Mouse (Mus musculus) myocyte (in vitro differentiated cells): ENCODE results near the gene Tbc1d21. TPM values are rescaled to one million over a fixed set of nuclear protein-coding genes. Genes with fewer than 3 reads are reported as not detected.
A peak's percentile ranks its signal among the peaks of the same experiment; 100 is the strongest.

Source experiments
- H3K27me3 ChIP-seq: one replicate; pipeline ENCODE4 v1.6.1; 2011; ENCODE audit not compliant: control insufficient read depth, insufficient read depth, insufficient read length
- H3K36me3 ChIP-seq: one replicate; pipeline ENCODE4 v1.6.1; 2011; ENCODE audit not compliant: control insufficient read depth, insufficient read depth
- H3K4me2 ChIP-seq: one replicate; pipeline ENCODE4 v1.6.1; 2011; ENCODE audit warnings: low read depth, control low read depth
- H3K4me3 ChIP-seq: one replicate; pipeline ENCODE4 v1.5.1; 2011; ENCODE audit warnings: mild to moderate bottlenecking, control low read depth, moderate library complexity
- H3K79me2 ChIP-seq: one replicate; pipeline ENCODE4 v1.6.1; 2011; ENCODE audit not compliant: control insufficient read depth, insufficient read depth
- H3ac ChIP-seq: one replicate; pipeline ENCODE4 v1.6.1; 2011; ENCODE audit not compliant: control insufficient read depth, insufficient read length
- CEBPB ChIP-seq: IDR thresholded peaks from 2 replicates; pipeline ENCODE4 v1.6.1; 2011; ENCODE audit warnings: mild to moderate bottlenecking, moderate library complexity; ENCODE audit not compliant: poor library complexity, insufficient read depth, severe bottlenecking
- E2F4 ChIP-seq: IDR thresholded peaks from one replicate; pipeline ENCODE4 v1.6.1; 2011; ENCODE audit warnings: mild to moderate bottlenecking, control low read depth, moderate library complexity; ENCODE audit not compliant: insufficient read depth
- MAX ChIP-seq: IDR thresholded peaks from one replicate; pipeline ENCODE4 v1.6.1; 2011; ENCODE audit warnings: low read depth, mild to moderate bottlenecking, control low read depth
- MYOD1 ChIP-seq, 3 experiments: IDR thresholded peaks; one replicate each; pipeline ENCODE4 v1.6.1; 2011; ENCODE audit warnings: control low read depth in 2 of 3, low read depth in 2 of 3, mild to moderate bottlenecking in 2 of 3, moderate library complexity in 1 of 3; ENCODE audit not compliant: insufficient read length in 2 of 3, control insufficient read depth in 1 of 3
- MYOG ChIP-seq, 3 experiments: IDR thresholded peaks; one replicate each; pipeline ENCODE4 v1.6.1; 2011; ENCODE audit warnings: control low read depth in 2 of 3, low read depth in 2 of 3, mild to moderate bottlenecking in 2 of 3; ENCODE audit not compliant: insufficient read length in 2 of 3, control insufficient read depth in 1 of 3, insufficient read depth in 1 of 3
- POLR2A ChIP-seq: IDR thresholded peaks from one replicate; pipeline ENCODE4 v1.6.1; 2011; ENCODE audit warnings: low read depth, mild to moderate bottlenecking, control low read depth, moderate library complexity; ENCODE audit not compliant: insufficient read length
- POLR2AphosphoS2 ChIP-seq: IDR thresholded peaks from one replicate; pipeline ENCODE4 v1.6.1; 2011; ENCODE audit warnings: low read depth, control low read depth; ENCODE audit not compliant: insufficient read length
- REST ChIP-seq: IDR thresholded peaks from one replicate; pipeline ENCODE4 v1.6.1; 2011; ENCODE audit warnings: mild to moderate bottlenecking, control low read depth, moderate library complexity; ENCODE audit not compliant: insufficient read depth, insufficient read length
- SRF ChIP-seq: IDR thresholded peaks from one replicate; pipeline ENCODE4 v1.6.1; 2011; ENCODE audit warnings: low read depth; ENCODE audit not compliant: control insufficient read depth, insufficient read length
- TCF12 ChIP-seq: IDR thresholded peaks from one replicate; pipeline ENCODE4 v1.6.1; 2011; ENCODE audit warnings: mild to moderate bottlenecking, control low read depth; ENCODE audit not compliant: poor library complexity, insufficient read depth, severe bottlenecking
- TCF3 ChIP-seq: IDR thresholded peaks from one replicate; pipeline ENCODE4 v1.6.1; 2011; ENCODE audit warnings: low read depth, control low read depth; ENCODE audit not compliant: insufficient read length
- USF1 ChIP-seq: IDR thresholded peaks from one replicate; pipeline ENCODE4 v1.6.1; 2011; ENCODE audit warnings: low read depth, mild to moderate bottlenecking, control low read depth, moderate library complexity
- polyA plus RNA-seq: library from polyadenylated mRNA; unstranded; fragments of >200 nt; fragmentation: generic; extraction: Trizol; gene quantifications from one replicate; pipeline ENCODE4 v1.2.1, GENCODE M21; 2012; ENCODE audit warnings: missing spikeins

Tbc1d21 gene
- polyA plus RNA-seq, 1 experiment, result 0.32 TPM

GRCm38 (mm10) chr9:58401371-58402082 is 31.3 kb upstream of the Tbc1d21 start:
- Histone ChIP-seq H3K79me2 (no peaks in the 10 kb centered on the region), H3K36me3 (no peaks in the 10 kb centered on the region), H3K4me2 (no peak overlapping the region), H3K27me3 (peaks cover 35% of the 10 kb centered on the region), H3K4me3 (no peak overlapping the region), H3ac (no peak overlapping the region)
- TF ChIP-seq USF1 (no peak), POLR2A (no peak), TCF12 (no peak), CEBPB (no peak), MYOG (IDR thresholded peaks at IDR 0.05; ENCODE audit: control insufficient read depth in 1 of 3, insufficient read depth in 1 of 3, insufficient read length in 2 of 3, low read depth in 2 of 3) (no peak), E2F4 (no peak), MYOD1 (IDR thresholded peaks at IDR 0.05; ENCODE audit: control insufficient read depth in 1 of 3, insufficient read length in 2 of 3, low read depth in 2 of 3) (no peak), MAX (no peak)

GRCm38 (mm10) chr9:58399609-58400008 is 29.4 kb upstream of the Tbc1d21 start:
- Histone ChIP-seq H3ac (no peak overlapping the region), H3K36me3 (no peaks in the 10 kb centered on the region), H3K79me2 (no peaks in the 10 kb centered on the region), H3K4me3 (no peak overlapping the region), H3K27me3 (peaks cover 35% of the 10 kb centered on the region), H3K4me2 (no peak overlapping the region)
- no peak for TF ChIP-seq USF1
- TF ChIP-seq MYOG (IDR thresholded peaks at IDR 0.05; ENCODE audit: control insufficient read depth in 1 of 3, insufficient read depth in 1 of 3, insufficient read length in 2 of 3, low read depth in 2 of 3), result no peak
- no peak for TF ChIP-seq TCF3
- peak; percentile 75 for TF ChIP-seq REST
- no peak for TF ChIP-seq CEBPB

GRCm38 (mm10) chr9:58394605-58395004 is 24.4 kb upstream of the Tbc1d21 start:
- Histone ChIP-seq H3K4me2 (no peak overlapping the region), H3ac (no peak overlapping the region), H3K27me3 (peaks cover 10% of the 10 kb centered on the region), H3K36me3 (no peaks in the 10 kb centered on the region), H3K4me3 (no peak overlapping the region), H3K79me2 (no peaks in the 10 kb centered on the region)
- TF ChIP-seq MYOD1 (IDR thresholded peaks at IDR 0.05; ENCODE audit: control insufficient read depth in 1 of 3, insufficient read length in 2 of 3, low read depth in 2 of 3) (no peak), USF1 (no peak), REST (no peak), MAX (no peak), POLR2A (no peak), CEBPB (no peak), TCF12 (no peak), POLR2AphosphoS2 (no peak), SRF (no peak), TCF3 (no peak), MYOG (IDR thresholded peaks at IDR 0.05; ENCODE audit: control insufficient read depth in 1 of 3, insufficient read depth in 1 of 3, insufficient read length in 2 of 3, low read depth in 2 of 3) (no peak)

- Histone ChIP-seq H3K36me3 (no peaks in the 10 kb centered on the region), H3ac (no peak overlapping the region), H3K4me2 (no peak overlapping the region), H3K27me3 (peaks cover 8% of the 10 kb centered on the region), H3K4me3 (no peak overlapping the region), H3K79me2 (no peaks in the 10 kb centered on the region)
- TF ChIP-seq POLR2A (no peak), MAX (no peak), CEBPB (no peak), POLR2AphosphoS2 (no peak)
Observed at GRCm38 (mm10) chr9:58393875-58394274, 23.6 kb upstream of the Tbc1d21 start.

GRCm38 (mm10) chr9:58388381-58388780 is 18.1 kb upstream of the Tbc1d21 start:
- H3K27me3 ChIP-seq, result peaks cover 8% of the 10 kb centered on the region
- H3ac ChIP-seq, result no peak overlapping the region
- H3K79me2 ChIP-seq, result no peaks in the 10 kb centered on the region
- no peaks in the 10 kb centered on the region for H3K36me3 ChIP-seq
- no peak for TF ChIP-seq TCF3
- TF ChIP-seq TCF12, result no peak
- TF ChIP-seq POLR2A, result no peak
- no peak for TF ChIP-seq MAX
- no peak overlapping the region for H3K4me2 ChIP-seq
- H3K4me3 ChIP-seq, result no peak overlapping the region
